Mouse (Mus musculus): ENCODE data around the gene Syk. TPM values are rescaled to one million over a fixed set of nuclear protein-coding genes. Genes with fewer than 3 reads are reported as not detected.

Syk gene
- total and polyA plus RNA-seq, 2 experiments from 2014 or later, result 0.91 to 3.1 TPM

DNA sequence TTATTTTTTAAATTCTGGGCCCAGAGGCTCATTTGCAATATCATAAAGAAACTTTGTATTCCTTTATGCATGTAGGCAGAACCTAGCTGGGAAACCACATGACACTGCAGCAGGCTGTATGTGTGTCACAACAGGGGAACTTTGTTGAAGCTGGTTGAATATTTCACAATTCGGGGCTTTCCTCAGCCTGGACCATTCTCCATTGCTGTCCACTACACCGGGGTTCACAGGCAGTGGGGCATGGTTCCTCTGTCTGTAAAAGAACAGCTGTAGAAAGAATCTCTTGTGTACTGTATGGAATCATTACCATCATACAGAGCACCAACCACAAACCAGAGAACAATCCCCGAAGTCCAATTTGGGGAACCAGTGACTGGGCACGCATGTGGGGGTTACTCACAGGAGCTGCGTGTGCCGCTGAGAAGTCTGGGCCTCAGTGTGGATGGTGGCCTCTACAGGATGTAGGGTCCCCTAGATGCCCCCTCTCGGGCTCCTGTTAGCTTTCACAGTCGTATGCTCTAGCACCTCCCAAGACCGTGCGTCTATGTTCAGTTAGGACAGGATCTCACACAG is 53.3 kb downstream of the Syk start:
- no peak for TF ChIP-seq CTCF (IDR thresholded peaks at IDR 0.05)
- Histone ChIP-seq H3K27me3 (ENCODE audit: insufficient read depth, low read length) (no peaks in the 10 kb centered on the region), H3K4me1 (ENCODE audit: insufficient read depth, low read length) (no peaks in the 10 kb centered on the region), H3K27ac (ENCODE audit: low read depth, low read length) (no peak overlapping the region), H3K4me2 (ENCODE audit: low read depth, low read length, poor library complexity, severe bottlenecking) (no peak overlapping the region), H3K4me3 (ENCODE audit: low read depth, low read length) (no peak overlapping the region), H3K36me3 (ENCODE audit: insufficient read depth, low read length) (no peaks in the 10 kb centered on the region), H3K9ac (replicated peaks; ENCODE audit: low read length, poor library complexity, severe bottlenecking) (no peak overlapping the region), H3K9me3 (ENCODE audit: low read length) (no peaks in the 10 kb centered on the region)
- WGBS, result 79% methylated on average over 10 of the region's 10 CpGs
- ATAC-seq (ENCODE audit: low FRiP score) (no peak), DNase-seq (ENCODE audit: low spot score) (no peak)

DNA sequence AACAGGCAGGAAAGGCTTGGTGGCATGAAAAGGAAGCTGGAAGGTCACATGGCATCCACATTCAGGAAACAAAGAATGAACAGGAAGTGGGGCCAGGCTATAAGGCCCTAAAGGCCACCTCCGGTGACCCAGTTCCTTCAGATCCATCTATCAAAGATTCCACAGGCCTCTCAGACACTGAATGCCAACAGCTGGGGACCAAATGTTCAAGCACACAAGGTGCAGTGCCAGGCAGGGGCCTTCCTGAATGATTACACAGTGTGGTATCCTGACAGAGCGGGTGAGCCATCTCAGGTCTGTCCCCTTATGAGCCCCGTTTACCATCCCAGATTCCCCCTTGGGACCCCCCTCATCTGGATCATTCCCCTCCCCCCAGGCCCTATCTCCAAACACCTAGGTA is 63.6 kb downstream of the Syk start:
- Histone ChIP-seq H3K27ac (ENCODE audit: low read depth, low read length) (no peak overlapping the region), H3K4me3 (ENCODE audit: low read depth, low read length) (no peak overlapping the region), H3K27me3 (ENCODE audit: insufficient read depth, low read length) (no peaks in the 10 kb centered on the region), H3K9me3 (ENCODE audit: low read length) (no peaks in the 10 kb centered on the region), H3K9ac (replicated peaks; ENCODE audit: low read length, poor library complexity, severe bottlenecking) (no peak overlapping the region), H3K4me1 (ENCODE audit: insufficient read depth, low read length) (no peaks in the 10 kb centered on the region), H3K36me3 (ENCODE audit: insufficient read depth, low read length) (no peaks in the 10 kb centered on the region), H3K4me2 (ENCODE audit: low read depth, low read length, poor library complexity, severe bottlenecking) (no peak overlapping the region)
- ATAC-seq (ENCODE audit: low FRiP score), result no peak
- no peak for DNase-seq (ENCODE audit: low spot score)
- WGBS, result 89% methylated on average over 3 of the region's 3 CpGs
- TF ChIP-seq CTCF (IDR thresholded peaks at IDR 0.05), result no peak

DNA sequence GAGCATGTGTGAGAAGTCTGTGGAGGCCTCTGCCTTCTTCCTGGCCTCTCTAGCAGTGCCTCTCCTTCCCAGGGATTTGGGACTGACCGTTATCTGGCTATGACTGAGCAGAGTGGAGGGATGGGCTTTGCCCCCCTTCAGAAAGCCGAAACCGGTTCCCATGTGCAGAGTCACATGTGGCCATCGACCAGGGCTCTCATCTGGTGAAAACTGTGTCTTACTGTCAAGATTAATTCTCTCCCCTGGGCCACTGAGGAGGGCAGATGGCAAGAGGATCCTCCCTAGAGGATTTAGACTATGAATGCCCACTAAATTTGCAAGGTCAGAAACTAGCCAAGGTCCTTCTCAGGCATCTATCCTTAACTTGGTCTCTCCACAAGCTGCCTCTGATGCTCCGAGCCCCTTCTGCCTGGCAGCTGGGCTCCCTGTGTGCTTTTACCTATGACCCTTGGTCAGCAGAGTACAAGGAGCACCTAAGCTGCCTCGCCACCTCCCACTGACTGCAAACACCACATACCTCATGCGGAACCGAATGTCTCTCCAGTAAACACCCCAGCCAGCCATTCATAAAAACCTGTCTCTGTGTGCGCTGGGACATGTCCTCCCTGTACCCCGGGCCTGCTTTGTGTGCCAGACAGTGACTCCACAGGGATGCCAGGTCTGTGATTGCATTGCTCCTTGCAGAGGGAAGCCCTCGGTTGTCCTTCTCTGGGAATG is 65.2 kb downstream of the Syk start:
- H3K4me2 ChIP-seq (ENCODE audit: low read depth, low read length, poor library complexity, severe bottlenecking), result no peak overlapping the region
- H3K4me3 ChIP-seq (ENCODE audit: low read depth, low read length), result no peak overlapping the region
- H3K36me3 ChIP-seq (ENCODE audit: insufficient read depth, low read length), result no peaks in the 10 kb centered on the region
- H3K9me3 ChIP-seq (ENCODE audit: low read length), result no peaks in the 10 kb centered on the region
- no peak for ATAC-seq (ENCODE audit: low FRiP score)
- no peak for DNase-seq (ENCODE audit: low spot score)
- no peak overlapping the region for H3K27ac ChIP-seq (ENCODE audit: low read depth, low read length)
- H3K27me3 ChIP-seq (ENCODE audit: insufficient read depth, low read length), result no peaks in the 10 kb centered on the region
- no peak overlapping the region; the same call in 1 of the 2 replicates for H3K9ac ChIP-seq (replicated peaks; ENCODE audit: low read length, poor library complexity, severe bottlenecking)
- TF ChIP-seq CTCF (IDR thresholded peaks at IDR 0.05), result no peak
- no peaks in the 10 kb centered on the region for H3K4me1 ChIP-seq (ENCODE audit: insufficient read depth, low read length)
- WGBS, result 53% methylated on average over 11 of the region's 11 CpGs

DNA sequence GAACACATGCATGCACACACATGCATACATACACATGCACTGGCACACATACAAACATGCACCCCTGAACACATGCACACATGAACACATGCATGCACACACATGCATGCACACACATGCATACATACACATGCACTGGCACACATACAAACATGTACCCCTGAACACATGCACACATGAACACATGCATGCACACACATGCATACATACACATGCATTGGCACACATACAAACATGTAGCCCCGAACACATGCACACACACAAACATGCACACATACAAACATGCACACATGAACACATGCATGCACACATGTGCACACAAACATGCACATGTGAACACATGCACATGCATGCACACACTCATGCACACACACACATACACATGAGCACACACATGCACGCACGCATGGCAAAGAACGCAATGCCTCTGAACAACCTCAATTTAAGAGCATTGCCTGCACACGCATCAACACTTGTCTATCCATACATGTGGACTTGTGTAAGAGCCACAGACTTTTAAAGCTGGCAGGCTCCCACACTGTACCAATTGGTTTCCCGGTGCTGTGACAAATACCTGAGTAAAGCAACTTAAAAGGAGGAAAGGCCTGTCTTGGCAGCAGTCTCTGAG is 66.9 kb downstream of the Syk start:
- Histone ChIP-seq H3K9me3 (ENCODE audit: low read length) (no peaks in the 10 kb centered on the region), H3K27ac (ENCODE audit: low read depth, low read length) (no peak overlapping the region), H3K27me3 (ENCODE audit: insufficient read depth, low read length) (no peaks in the 10 kb centered on the region), H3K4me2 (ENCODE audit: low read depth, low read length, poor library complexity, severe bottlenecking) (no peak overlapping the region), H3K36me3 (ENCODE audit: insufficient read depth, low read length) (no peaks in the 10 kb centered on the region), H3K4me1 (ENCODE audit: insufficient read depth, low read length) (no peaks in the 10 kb centered on the region), H3K9ac (replicated peaks; ENCODE audit: low read length, poor library complexity, severe bottlenecking) (no peak overlapping the region), H3K4me3 (ENCODE audit: low read depth, low read length) (no peak overlapping the region)
- DNase-seq (ENCODE audit: low spot score) (no peak), ATAC-seq (ENCODE audit: low FRiP score) (no peak)
- TF ChIP-seq CTCF (IDR thresholded peaks at IDR 0.05), result no peak
- 94% methylated on average over 6 of the region's 6 CpGs for WGBS

DNA sequence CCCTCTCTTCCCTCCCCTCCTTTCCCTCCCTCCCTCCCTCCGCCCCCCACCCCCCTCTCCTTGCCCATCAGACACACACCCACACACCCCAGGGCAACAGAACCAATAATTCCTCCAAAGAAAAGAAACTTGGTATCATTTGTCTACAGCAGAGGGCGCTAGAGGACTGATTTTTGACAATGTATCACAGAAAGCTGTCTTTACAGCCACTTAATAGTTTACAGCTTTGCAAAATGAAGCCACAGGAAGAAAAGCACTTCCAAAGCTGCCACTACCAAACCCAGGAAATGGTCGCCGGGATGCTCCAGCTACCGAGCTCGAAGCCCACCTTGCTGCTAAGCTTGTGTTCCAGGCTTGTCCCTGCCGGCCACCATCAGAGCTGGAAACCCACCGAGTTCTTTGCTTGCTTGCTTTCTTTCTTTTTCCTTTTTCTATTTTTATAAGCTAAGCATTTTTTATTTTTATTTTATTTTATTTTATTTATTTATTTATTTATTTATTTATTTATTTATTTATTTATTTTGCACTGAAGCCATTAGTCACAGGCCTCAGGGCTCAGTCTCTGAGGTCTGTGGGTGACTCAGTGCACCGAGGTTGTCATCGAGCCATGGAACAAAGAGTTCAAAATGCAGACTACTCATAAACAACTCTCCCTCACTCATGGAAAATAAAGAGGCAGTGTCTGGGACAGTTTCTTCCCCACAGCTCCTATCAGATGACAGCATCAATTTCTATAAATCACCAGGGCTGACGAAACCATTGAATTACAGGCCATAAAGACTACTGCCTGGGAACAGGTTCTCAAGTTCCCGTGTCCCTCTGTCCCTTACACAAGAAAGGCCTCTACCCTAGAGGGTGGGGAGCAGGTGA is 68.6 kb downstream of the Syk start:
- no peaks in the 10 kb centered on the region for H3K9me3 ChIP-seq (ENCODE audit: low read length)
- no peaks in the 10 kb centered on the region for H3K4me1 ChIP-seq (ENCODE audit: insufficient read depth, low read length)
- H3K27me3 ChIP-seq (ENCODE audit: insufficient read depth, low read length), result no peaks in the 10 kb centered on the region; the same call in 1 of the 2 replicates
- H3K4me2 ChIP-seq (ENCODE audit: low read depth, low read length, poor library complexity, severe bottlenecking), result no peak overlapping the region
- ATAC-seq (ENCODE audit: low FRiP score) (no peak), DNase-seq (ENCODE audit: low spot score) (peak; percentile 87)
- H3K27ac ChIP-seq (ENCODE audit: low read depth, low read length), result no peak overlapping the region
- no peak overlapping the region for H3K4me3 ChIP-seq (ENCODE audit: low read depth, low read length)
- WGBS, result 55% methylated on average over 11 of the region's 12 CpGs
- H3K36me3 ChIP-seq (ENCODE audit: insufficient read depth, low read length), result no peaks in the 10 kb centered on the region
- H3K9ac ChIP-seq (replicated peaks; ENCODE audit: low read length, poor library complexity, severe bottlenecking), result no peak overlapping the region
- TF ChIP-seq CTCF (IDR thresholded peaks at IDR 0.05), result peak; percentile 81

Data from midbrain, postnatal 0 days (tissue).